Mouse (Mus musculus) myocyte (in vitro differentiated cells): ENCODE data around the gene Cars2.

ENCODE experiments used
- E2F4 ChIP-seq: IDR thresholded peaks from one replicate; pipeline ENCODE4 v1.6.1; 2011; ENCODE audit warnings: mild to moderate bottlenecking, control low read depth, moderate library complexity; ENCODE audit not compliant: insufficient read depth
- MAX ChIP-seq: IDR thresholded peaks from one replicate; pipeline ENCODE4 v1.6.1; 2011; ENCODE audit warnings: low read depth, mild to moderate bottlenecking, control low read depth
- MYOD1 ChIP-seq, 3 experiments: IDR thresholded peaks; one replicate each; pipeline ENCODE4 v1.6.1; 2011; ENCODE audit warnings: control low read depth in 2 of 3, low read depth in 2 of 3, mild to moderate bottlenecking in 2 of 3, moderate library complexity in 1 of 3; ENCODE audit not compliant: insufficient read length in 2 of 3, control insufficient read depth in 1 of 3
- POLR2A ChIP-seq: IDR thresholded peaks from one replicate; pipeline ENCODE4 v1.6.1; 2011; ENCODE audit warnings: low read depth, mild to moderate bottlenecking, control low read depth, moderate library complexity; ENCODE audit not compliant: insufficient read length
- TCF12 ChIP-seq: IDR thresholded peaks from one replicate; pipeline ENCODE4 v1.6.1; 2011; ENCODE audit warnings: mild to moderate bottlenecking, control low read depth; ENCODE audit not compliant: poor library complexity, insufficient read depth, severe bottlenecking

GRCm38 (mm10) chr8:11523331-11523730, 27.3 kb downstream of the Cars2 start:
- TF ChIP-seq POLR2A, result no peak
- TF ChIP-seq TCF12, result no peak
- no peak for TF ChIP-seq E2F4
- no peak for TF ChIP-seq MAX
- TF ChIP-seq MYOD1 (IDR thresholded peaks at IDR 0.05; ENCODE audit: control insufficient read depth in 1 of 3, insufficient read length in 2 of 3, low read depth in 2 of 3), result no peak
